Mouse (Mus musculus) kidney, adult 2 months (tissue): ENCODE measurements around the gene Fam243. TPM values are rescaled to one million over a fixed set of nuclear protein-coding genes. Genes with fewer than 3 reads are reported as not detected.

Source experiments
- DNase-seq: peaks from one replicate; pipeline ENCODE4 v3.0.0; 2021
- H3K27ac ChIP-seq: fragments of 200-500 bp; 2 replicates; pipeline ENCODE4 v1.5.1; 2012; ENCODE audit warnings: low read depth, low read length, control low read depth, inconsistent platforms; ENCODE audit not compliant: insufficient read depth
- H3K27me3 ChIP-seq: fragments of 200-500 bp; replicated peaks from 2 replicates; pipeline ENCODE4 v1.6.1; 2012; ENCODE audit warnings: mild to moderate bottlenecking, moderate library complexity, low read length, inconsistent platforms; ENCODE audit not compliant: control insufficient read depth, insufficient read depth
- H3K36me3 ChIP-seq: fragments of 200-500 bp; 2 replicates; pipeline ENCODE4 v1.6.1; 2012; ENCODE audit warnings: mild to moderate bottlenecking, moderate library complexity, low read length, inconsistent platforms; ENCODE audit not compliant: control insufficient read depth, insufficient read depth
- H3K4me1 ChIP-seq: fragments of 200-500 bp; 2 replicates; pipeline ENCODE4 v1.6.1; 2011; ENCODE audit warnings: low read length; ENCODE audit not compliant: control insufficient read depth, insufficient read depth
- H3K4me3 ChIP-seq: fragments of 200-500 bp; 2 replicates; pipeline ENCODE4 v1.5.1; 2011; ENCODE audit warnings: mild to moderate bottlenecking, low read depth, low read length, control low read depth; ENCODE audit not compliant: insufficient read depth
- CTCF ChIP-seq: fragments of 200-500 bp; conservative IDR thresholded peaks from 2 replicates; pipeline ENCODE4 v1.5.1; 2011; ENCODE audit warnings: low read depth, mild to moderate bottlenecking, control low read depth, low read length, moderate library complexity, mixed read lengths; ENCODE audit not compliant: insufficient read depth, insufficient read length
- POLR2A ChIP-seq: fragments of 200-500 bp; IDR thresholded peaks from one replicate; pipeline ENCODE4 v1.6.1; 2011; ENCODE audit warnings: low read depth, low read length, control low read depth
- WGBS: fragments of 180-500 bp; shearing (Covaris S2); methylation state at CpG from one replicate; pipeline ENCODE4 v1.1.7; 2018; 5-methylcytosine and 5-hydroxymethylcytosine counted together
- polyA plus RNA-seq: library from polyadenylated mRNA; depleted of rRNA; stranded (reverse); fragments of >200 nt; gene quantifications from 2 replicates; pipeline ENCODE4 v1.2.3, GENCODE M21; 2012; rRNA removed

The Fam243 gene
- polyA plus RNA-seq = 0.56 and 0.74 TPM in 2 replicates

- H3K4me1 ChIP-seq = no peaks in the 10 kb centered on the region
- no peak within 1 kb of the TSS for H3K4me3 ChIP-seq
- no peak for DNase-seq
- WGBS = 93% methylated on average over 8 of the region's 8 CpGs
- no peak for TF ChIP-seq CTCF
- TF ChIP-seq POLR2A = no peak
- no peak within 1 kb of the TSS for H3K27ac ChIP-seq
- no peaks in the 10 kb centered on the region for H3K27me3 ChIP-seq
- H3K36me3 ChIP-seq = no peaks in the 10 kb centered on the region
Observed at GRCm38 (mm10) chr16:92321341-92321740, at the start of gene Fam243. Fam243 (minus strand) TSS chr16:92321441.

GRCm38 (mm10) chr16:92369260-92369659, 48.0 kb upstream of the Fam243 start:
- Histone ChIP-seq H3K4me1 (no peaks in the 10 kb centered on the region), H3K4me3 (no peak overlapping the region), H3K27ac (no peak overlapping the region), H3K36me3 (no peaks in the 10 kb centered on the region), H3K27me3 (no peaks in the 10 kb centered on the region)
- peak; percentile 64 for DNase-seq
- WGBS = 52% methylated on average over 2 of the region's 2 CpGs
- no peak for TF ChIP-seq POLR2A
- no peak for TF ChIP-seq CTCF

GRCm38 (mm10) chr16:92365477-92365876, 44.2 kb upstream of the Fam243 start:
- Histone ChIP-seq H3K27me3 (no peaks in the 10 kb centered on the region), H3K36me3 (no peaks in the 10 kb centered on the region), H3K27ac (no peak overlapping the region), H3K4me3 (no peak overlapping the region), H3K4me1 (no peaks in the 10 kb centered on the region)
- TF ChIP-seq CTCF (no peak), POLR2A (no peak)
- no peak for DNase-seq
- WGBS = 63% methylated on average over 7 of the region's 7 CpGs

GRCm38 (mm10) chr16:92360711-92361110, 39.5 kb upstream of the Fam243 start:
- Histone ChIP-seq H3K27ac (no peak overlapping the region), H3K27me3 (no peaks in the 10 kb centered on the region), H3K4me1 (no peaks in the 10 kb centered on the region), H3K36me3 (no peaks in the 10 kb centered on the region), H3K4me3 (no peak overlapping the region)
- TF ChIP-seq POLR2A = no peak
- TF ChIP-seq CTCF = no peak
- WGBS = 69% methylated on average over 7 of the region's 7 CpGs
- DNase-seq = no peak

GRCm38 (mm10) chr16:92359229-92359628, 38.0 kb upstream of the Fam243 start, which contains the start of gene Kcne1:
Kcne1 (minus strand) TSS chr16:92359468.
- Histone ChIP-seq H3K4me1 (no peaks in the 10 kb centered on the region), H3K27me3 (no peaks in the 10 kb centered on the region), H3K27ac (no peak within 1 kb of the TSS), H3K4me3 (no peak within 1 kb of the TSS), H3K36me3 (no peaks in the 10 kb centered on the region)
- TF ChIP-seq CTCF (no peak), POLR2A (no peak)
- 44% methylated on average over 9 of the region's 9 CpGs for WGBS
- DNase-seq = no peak

- Histone ChIP-seq H3K36me3 (no peaks in the 10 kb centered on the region), H3K4me1 (no peaks in the 10 kb centered on the region), H3K27me3 (no peaks in the 10 kb centered on the region), H3K4me3 (no peak overlapping the region), H3K27ac (no peak overlapping the region)
- 23% methylated on average over 9 of the region's 9 CpGs for WGBS
- TF ChIP-seq CTCF (no peak), POLR2A (no peak)
- DNase-seq = no peak
Observed at GRCm38 (mm10) chr16:92358734-92359133, 37.5 kb upstream of the Fam243 start.

- Histone ChIP-seq H3K4me3 (no peak overlapping the region), H3K27me3 (no peaks in the 10 kb centered on the region), H3K4me1 (no peaks in the 10 kb centered on the region), H3K27ac (no peak overlapping the region), H3K36me3 (no peaks in the 10 kb centered on the region)
- no peak for TF ChIP-seq POLR2A
- TF ChIP-seq CTCF = no peak
- DNase-seq = peak; percentile 43
- 43% methylated on average over 10 of the region's 10 CpGs for WGBS
Observed at GRCm38 (mm10) chr16:92357566-92357965, 36.3 kb upstream of the Fam243 start.
